Mouse (Mus musculus) Patski (cell line): Measurements from ENCODE around the gene Gm49776. TPM values are rescaled to one million over a fixed set of nuclear protein-coding genes. Genes with fewer than 3 reads are reported as not detected.
"Not testable (repeated sequence)": the region's sequence is repeated elsewhere in the genome, so short reads cannot be mapped to it uniquely, and the experiment has no call there.

Experiments used
- ATAC-seq: fragments of 100-300 bp; one replicate; pipeline ENCODE4 v1.8.0; 2021
- CTCF ChIA-PET: fragments of 350-600 bp; sonication (Branson Sonifier 250); formaldehyde crosslinking; loops from one replicate; lab custom pipeline; 2022; ENCODE audit warnings: inconsistent platforms; lab: Charles Lee
- POLR2A ChIA-PET: fragments of 350-600 bp; sonication (Branson Sonifier 250); formaldehyde crosslinking; loops from one replicate; lab custom pipeline; 2022; ENCODE audit warnings: antibody characterized with exemption, inconsistent platforms; lab: Charles Lee
- DNase-seq: peaks from one replicate; pipeline ENCODE4 v3.0.0-alpha.2; 2011; ENCODE audit warnings: low read depth, low spot score
- H3K27me3 ChIP-seq: fragments of 371-371 bp; one replicate; pipeline ENCODE4 v1.5.1; 2021
- CTCF ChIP-seq: fragments of 100-300 bp; IDR thresholded peaks from one replicate; pipeline ENCODE4 v1.5.1; 2021
- in situ Hi-C: fragments of 300-500 bp; cut with MboI; formaldehyde crosslinking; loops from 3 replicates; pipeline ENCODE4 v1.11.1; 2018; ENCODE audit warnings: low pct_unique_long_range_greater_than_20kb, mixed read lengths
- polyA plus RNA-seq: library from polyadenylated mRNA; unstranded; gene quantifications from one replicate; pipeline ENCODE4 v1.2.3, GENCODE M21; 2021

The Gm49776 gene
- polyA plus RNA-seq, 1 experiment from 2014 or later: 7.6 TPM

DNA sequence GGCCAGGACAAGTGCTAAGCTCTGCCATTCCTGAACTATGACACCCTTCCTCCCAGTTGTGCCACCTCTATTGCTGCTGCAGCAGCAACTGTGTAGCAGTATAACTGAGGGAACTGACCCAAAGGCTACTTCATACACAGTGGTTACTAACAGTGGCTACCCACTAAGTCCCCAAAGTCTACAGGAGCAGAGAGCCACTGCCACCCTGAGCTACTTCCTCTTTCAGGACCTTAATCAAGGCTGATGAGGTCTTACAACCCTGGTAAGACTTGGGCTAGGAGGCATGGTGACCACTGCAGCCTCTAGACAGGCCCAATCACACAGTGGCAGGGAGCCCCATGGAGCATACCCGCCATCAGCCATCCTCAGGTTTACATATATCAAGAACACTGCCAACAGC is 56.1 kb downstream of the Gm49776 start:
- DNase-seq (no peak), ATAC-seq (no peak)
- peaks cover 17% of the 10 kb centered on the region for H3K27me3 ChIP-seq
- in situ Hi-C loops: no loop called here
- CTCF ChIA-PET: interaction anchor here (0.8 to 3.0 kb wide), 5 partner anchors 9 to 94 kb away, joined by 3 to 15 read pairs (median 3); no protein-coding TSS in a partner anchor
- POLR2A ChIA-PET: interaction anchor here (0.6 kb wide), 1 partner anchor 137 kb away, joined by 3 read pairs; no protein-coding TSS in a partner anchor
- no peak for TF ChIP-seq CTCF

GRCm38 (mm10) chr16:18201620-18202019 is 56.5 kb downstream of the Gm49776 start:
- no peak for ATAC-seq
- peaks cover 14% of the 10 kb centered on the region for H3K27me3 ChIP-seq
- no peak for TF ChIP-seq CTCF
- in situ Hi-C loops: no loop called here
- POLR2A ChIA-PET: interaction anchor here (0.8 kb wide), 1 partner anchor 29 kb away, joined by 3 read pairs; no protein-coding TSS in a partner anchor
- CTCF ChIA-PET: interaction anchor here (1.1 to 3.0 kb wide), 4 partner anchors 9 to 94 kb away, joined by 3 to 15 read pairs (median 5); no protein-coding TSS in a partner anchor
- no peak for DNase-seq

- no peak for ATAC-seq
- ChIA-PET CTCF (interaction anchor here (4.8 kb wide), 1 partner anchor 11 kb away, joined by 25 read pairs; no protein-coding TSS in a partner anchor), POLR2A (no interaction called here)
- no peak for DNase-seq
- TF ChIP-seq CTCF: no peak
- in situ Hi-C loops: no loop called here
- H3K27me3 ChIP-seq: peaks cover 3% of the 10 kb centered on the region
Observed at GRCm38 (mm10) chr16:18200062-18200461, 58.1 kb downstream of the Gm49776 start.

GRCm38 (mm10) chr16:18198365-18199098 is 59.6 kb downstream of the Gm49776 start:
- ATAC-seq (no peak), DNase-seq (no peak)
- peaks cover 3% of the 10 kb centered on the region for H3K27me3 ChIP-seq
- ChIA-PET POLR2A (no interaction called here), CTCF (interaction anchor here (4.8 kb wide), 1 partner anchor 13 kb away, joined by 25 read pairs; no protein-coding TSS in a partner anchor)
- in situ Hi-C loops: no loop called here
- TF ChIP-seq CTCF: no peak

DNA sequence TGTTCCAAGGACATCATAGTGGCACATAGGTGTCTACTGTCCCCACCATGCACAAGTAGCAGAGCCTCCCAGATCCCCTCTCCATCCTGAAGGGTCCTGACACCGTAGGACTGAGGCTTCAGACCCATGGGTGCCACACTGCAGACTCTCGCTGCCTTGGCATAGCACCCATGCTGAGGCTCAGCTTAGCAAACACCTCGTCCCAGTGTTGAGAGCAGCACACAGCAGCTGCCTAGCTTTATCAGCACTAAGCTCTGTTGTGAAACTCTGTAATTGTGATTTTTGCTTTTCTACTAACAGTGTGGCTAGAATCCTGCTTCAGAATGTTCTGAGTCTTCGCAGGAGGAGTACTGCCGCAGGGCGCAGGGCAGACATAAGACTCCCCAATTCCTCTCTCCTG is 60.2 kb downstream of the Gm49776 start:
- CTCF ChIA-PET: interaction anchor here (1.1 to 4.8 kb wide), 2 partner anchors 13 to 25 kb away, joined by 4 to 25 read pairs; no protein-coding TSS in a partner anchor
- in situ Hi-C loops: no loop called here
- TF ChIP-seq CTCF: no peak
- peaks cover 3% of the 10 kb centered on the region for H3K27me3 ChIP-seq
- ATAC-seq (no peak), DNase-seq (no peak)
- POLR2A ChIA-PET: no interaction called here

- POLR2A ChIA-PET, H3K27me3 ChIP-seq, in situ Hi-C loops, DNase-seq, ATAC-seq: not testable (repeated sequence)
- CTCF ChIA-PET: interaction anchor here (1.2 to 4.8 kb wide), 3 partner anchors 16 to 87 kb away, joined by 3 to 25 read pairs (median 7); no protein-coding TSS in a partner anchor
Observed at GRCm38 (mm10) chr16:18195561-18195960, 62.6 kb downstream of the Gm49776 start.

Other genes with a start within 250 kb of the Gm49776 start
- 59.5 TPM for gene Dgcr6, start 205.5 kb downstream of the Gm49776 start, polyA plus RNA-seq
- gene Prodh, start 168.1 kb downstream of the Gm49776 start, polyA plus RNA-seq: 1.3 TPM
- gene Rtn4r, start 130.7 kb downstream of the Gm49776 start, polyA plus RNA-seq: 0.90 TPM
- not detected for gene Ccdc188, start 40.4 kb downstream of the Gm49776 start, polyA plus RNA-seq
- gene Zdhhc8, start 23.2 kb downstream of the Gm49776 start, polyA plus RNA-seq: 34.4 TPM
- 66.4 TPM for gene Trmt2a, start 9.6 kb downstream of the Gm49776 start, polyA plus RNA-seq
- 216 TPM for gene Ranbp1, start 9.6 kb downstream of the Gm49776 start, polyA plus RNA-seq
- 24.2 TPM for gene Dgcr8, start 30.9 kb upstream of the Gm49776 start, polyA plus RNA-seq
- gene Tango2, start 89.8 kb upstream of the Gm49776 start, polyA plus RNA-seq: 23.7 TPM
- gene Arvcf, start 89.9 kb upstream of the Gm49776 start, polyA plus RNA-seq: 25.6 TPM
- 25.2 TPM for gene Txnrd2, start 168.1 kb upstream of the Gm49776 start, polyA plus RNA-seq
- 229 TPM for gene Comt, start 168.5 kb upstream of the Gm49776 start, polyA plus RNA-seq
- 9.9 TPM for gene Gnb1l, start 240.4 kb upstream of the Gm49776 start, polyA plus RNA-seq
- gene Rtl10, start 240.6 kb upstream of the Gm49776 start, polyA plus RNA-seq: 9.1 TPM